Mouse (Mus musculus): ENCODE measurements around the gene AL732309.1.
A peak's percentile ranks its signal among the peaks of the same experiment; 100 is the strongest.

The AL732309.1 gene

GRCm38 (mm10) chr2:25213266-25213865, 33.3 kb downstream of the AL732309.1 start:
- no peak for DNase-seq (ENCODE audit: low spot score)

GRCm38 (mm10) chr2:25211121-25211670, 35.5 kb downstream of the AL732309.1 start, which contains the start of gene Nelfb:
Gene Nelfb (minus strand): TSS chr2:25211489.
- DNase-seq (ENCODE audit: low spot score): peak; percentile 92

- DNase-seq (ENCODE audit: low spot score): no peak
Observed at GRCm38 (mm10) chr2:25210686-25211085, 36.0 kb downstream of the AL732309.1 start.

- DNase-seq (ENCODE audit: low spot score): no peak
Observed at GRCm38 (mm10) chr2:25207593-25207992, 39.1 kb downstream of the AL732309.1 start.

GRCm38 (mm10) chr2:25203631-25204214, 42.9 kb downstream of the AL732309.1 start:
- no peak for DNase-seq (ENCODE audit: low spot score)

- DNase-seq (ENCODE audit: low spot score): no peak
Observed at GRCm38 (mm10) chr2:25200631-25201030, 46.0 kb downstream of the AL732309.1 start.

- DNase-seq (ENCODE audit: low spot score): no peak
Observed at GRCm38 (mm10) chr2:25197946-25198345, 48.7 kb downstream of the AL732309.1 start.

GRCm38 (mm10) chr2:25197191-25197590, 49.5 kb downstream of the AL732309.1 start:
- DNase-seq (ENCODE audit: low spot score): peak; percentile 60

GRCm38 (mm10) chr2:25196172-25196954, 50.3 kb downstream of the AL732309.1 start, which contains the start of gene Tor4a:
Gene Tor4a (minus strand): TSS chr2:25196886.
- peak; percentile 92 for DNase-seq (ENCODE audit: low spot score)

- peak; percentile 88 for DNase-seq (ENCODE audit: low spot score)
Observed at GRCm38 (mm10) chr2:25195211-25196156, 51.2 kb downstream of the AL732309.1 start.

All from lung, postnatal 25 days (tissue).